Mouse (Mus musculus) midbrain, embryonic 13.5 days (tissue): Measurements from ENCODE around the gene Sh3tc1. TPM values are rescaled to one million over a fixed set of nuclear protein-coding genes. Genes with fewer than 3 reads are reported as not detected.

Source experiments
- ATAC-seq: fragments of 200-750 bp; cut with Nextera tagmentation; 2 replicates; pipeline ENCODE4 v1.8.0; 2017; ENCODE audit warnings: mild to moderate bottlenecking, moderate TSS enrichment, moderate library complexity
- H3K27ac ChIP-seq: fragments of 300-500 bp; sonication (generic); 2 replicates; pipeline ENCODE4 v1.5.1; 2015; ENCODE audit warnings: inconsistent platforms, mild to moderate bottlenecking, moderate library complexity
- H3K27me3 ChIP-seq: fragments of 300-500 bp; sonication (generic); 2 replicates; pipeline ENCODE4 v1.6.1; 2015; ENCODE audit warnings: mild to moderate bottlenecking, inconsistent platforms
- H3K36me3 ChIP-seq: fragments of 300-500 bp; sonication (generic); 2 replicates; pipeline ENCODE4 v1.6.1; 2015; ENCODE audit warnings: mild to moderate bottlenecking, inconsistent platforms
- H3K4me1 ChIP-seq: fragments of 300-500 bp; sonication (generic); replicated peaks from 2 replicates; pipeline ENCODE4 v1.6.1; 2015; ENCODE audit warnings: inconsistent platforms
- H3K4me2 ChIP-seq: fragments of 300-500 bp; sonication (generic); replicated peaks from 2 replicates; pipeline ENCODE4 v1.6.1; 2015; ENCODE audit warnings: moderate library complexity, mild to moderate bottlenecking, inconsistent platforms
- H3K4me3 ChIP-seq: fragments of 300-500 bp; sonication (generic); replicated peaks from 2 replicates; pipeline ENCODE4 v1.5.1; 2015; ENCODE audit warnings: mild to moderate bottlenecking, inconsistent platforms
- H3K9ac ChIP-seq: fragments of 300-500 bp; sonication (generic); replicated peaks from 2 replicates; pipeline ENCODE4 v1.6.1; 2015; ENCODE audit warnings: mild to moderate bottlenecking, inconsistent platforms
- H3K9me3 ChIP-seq: fragments of 300-500 bp; sonication (generic); 2 replicates; pipeline ENCODE4 v1.6.1; 2016; ENCODE audit warnings: mild to moderate bottlenecking, inconsistent platforms
- WGBS: fragments of 180-500 bp; shearing (Covaris S2); methylation state at CpG from one replicate; pipeline ENCODE4 v1.1.7; 2015; 5-methylcytosine and 5-hydroxymethylcytosine counted together
- polyA plus RNA-seq: library from polyadenylated mRNA; unstranded; fragments of >200 nt; fragmentation: Nextera tagmentation; extraction: Ambion mirVana; gene quantifications from 2 replicates; pipeline ENCODE4 v1.2.1, GENCODE M21; 2015

Gene Sh3tc1
- polyA plus RNA-seq, 1 experiment from 2014 or later: 3.8 TPM

- no peaks in the 10 kb centered on the region for H3K4me1 ChIP-seq
- no peaks in the 10 kb centered on the region for H3K9me3 ChIP-seq
- no peaks in the 10 kb centered on the region for H3K36me3 ChIP-seq
- H3K4me2 ChIP-seq: no peak overlapping the region
- no peak overlapping the region for H3K4me3 ChIP-seq
- no peak overlapping the region for H3K9ac ChIP-seq
- WGBS: 73% methylated on average over 1 of the region's 1 CpGs
- ATAC-seq: no peak
- H3K27me3 ChIP-seq: no peaks in the 10 kb centered on the region
- no peak overlapping the region for H3K27ac ChIP-seq
Measured at GRCm38 (mm10) chr5:35730552-35730951, 9.2 kb downstream of the Sh3tc1 start.

- H3K4me1 ChIP-seq: no peaks in the 10 kb centered on the region
- H3K9me3 ChIP-seq: no peaks in the 10 kb centered on the region
- no peaks in the 10 kb centered on the region for H3K27me3 ChIP-seq
- WGBS: 70% methylated on average over 3 of the region's 3 CpGs
- no peak overlapping the region for H3K27ac ChIP-seq
- H3K9ac ChIP-seq: no peak overlapping the region
- no peak overlapping the region for H3K4me2 ChIP-seq
- no peak overlapping the region for H3K4me3 ChIP-seq
- H3K36me3 ChIP-seq: no peaks in the 10 kb centered on the region
- no peak for ATAC-seq
Measured at GRCm38 (mm10) chr5:35729844-35730243, 9.9 kb downstream of the Sh3tc1 start.

- H3K4me2 ChIP-seq: no peak overlapping the region; the same call in 1 of the 2 replicates
- 60% methylated on average over 11 of the region's 11 CpGs for WGBS
- peak overlapping the region; percentile 41; the same call in 1 of the 2 replicates for H3K27ac ChIP-seq
- H3K27me3 ChIP-seq: no peaks in the 10 kb centered on the region
- ATAC-seq: no peak
- H3K9me3 ChIP-seq: no peaks in the 10 kb centered on the region
- H3K4me3 ChIP-seq: no peak overlapping the region
- H3K9ac ChIP-seq: no peak overlapping the region
- H3K4me1 ChIP-seq: no peaks in the 10 kb centered on the region
- H3K36me3 ChIP-seq: no peaks in the 10 kb centered on the region
Measured at GRCm38 (mm10) chr5:35728957-35729460, 10.8 kb downstream of the Sh3tc1 start.

- H3K27me3 ChIP-seq: no peaks in the 10 kb centered on the region
- H3K4me3 ChIP-seq: no peak overlapping the region
- no peaks in the 10 kb centered on the region for H3K4me1 ChIP-seq
- H3K36me3 ChIP-seq: no peaks in the 10 kb centered on the region
- 91% methylated on average over 12 of the region's 12 CpGs for WGBS
- H3K9ac ChIP-seq: no peak overlapping the region
- no peaks in the 10 kb centered on the region for H3K9me3 ChIP-seq
- H3K27ac ChIP-seq: no peak overlapping the region
- no peak overlapping the region; the same call in 1 of the 2 replicates for H3K4me2 ChIP-seq
- ATAC-seq: no peak
Measured at GRCm38 (mm10) chr5:35728344-35728956, 11.3 kb downstream of the Sh3tc1 start.

- 94% methylated on average over 5 of the region's 5 CpGs for WGBS
Measured at GRCm38 (mm10) chr5:35727447-35727846, 12.3 kb downstream of the Sh3tc1 start.

GRCm38 (mm10) chr5:35725840-35726239, 13.9 kb downstream of the Sh3tc1 start:
- H3K36me3 ChIP-seq: no peaks in the 10 kb centered on the region
- H3K27me3 ChIP-seq: no peaks in the 10 kb centered on the region
- 77% methylated on average over 3 of the region's 3 CpGs for WGBS
- H3K9me3 ChIP-seq: no peaks in the 10 kb centered on the region
- H3K4me1 ChIP-seq: no peaks in the 10 kb centered on the region
- H3K27ac ChIP-seq: no peak overlapping the region
- H3K4me2 ChIP-seq: no peak overlapping the region
- ATAC-seq: no peak
- no peak overlapping the region for H3K4me3 ChIP-seq
- no peak overlapping the region for H3K9ac ChIP-seq

More at GRCm38 (mm10) chr5:35727447-35727846, 12.3 kb downstream of the Sh3tc1 start:
- no peaks in the 10 kb centered on the region for H3K4me1 ChIP-seq
- no peaks in the 10 kb centered on the region for H3K9me3 ChIP-seq
- H3K36me3 ChIP-seq: no peaks in the 10 kb centered on the region
- H3K9ac ChIP-seq: no peak overlapping the region
- no peak overlapping the region for H3K27ac ChIP-seq
- no peak overlapping the region for H3K4me2 ChIP-seq
- no peak overlapping the region for H3K4me3 ChIP-seq
- H3K27me3 ChIP-seq: no peaks in the 10 kb centered on the region
- no peak for ATAC-seq

GRCm38 (mm10) chr5:35723900-35724299, 15.9 kb downstream of the Sh3tc1 start:
- no peaks in the 10 kb centered on the region for H3K27me3 ChIP-seq
- no peak overlapping the region for H3K4me2 ChIP-seq
- no peak overlapping the region for H3K27ac ChIP-seq
- ATAC-seq: no peak
- no peaks in the 10 kb centered on the region for H3K9me3 ChIP-seq
- H3K36me3 ChIP-seq: no peaks in the 10 kb centered on the region
- no peak overlapping the region for H3K9ac ChIP-seq
- 79% methylated on average over 5 of the region's 5 CpGs for WGBS
- no peaks in the 10 kb centered on the region for H3K4me1 ChIP-seq
- no peak overlapping the region for H3K4me3 ChIP-seq

GRCm38 (mm10) chr5:35722654-35723053, 17.1 kb downstream of the Sh3tc1 start:
- H3K4me2 ChIP-seq: no peak overlapping the region
- H3K36me3 ChIP-seq: no peaks in the 10 kb centered on the region
- H3K27ac ChIP-seq: no peak overlapping the region
- no peaks in the 10 kb centered on the region for H3K27me3 ChIP-seq
- no peak overlapping the region for H3K4me3 ChIP-seq
- no peak for ATAC-seq
- no peak overlapping the region for H3K9ac ChIP-seq
- H3K9me3 ChIP-seq: no peaks in the 10 kb centered on the region
- 74% methylated on average over 2 of the region's 2 CpGs for WGBS
- no peaks in the 10 kb centered on the region for H3K4me1 ChIP-seq

- Histone ChIP-seq H3K9me3 (no peaks in the 10 kb centered on the region), H3K27me3 (no peaks in the 10 kb centered on the region), H3K4me2 (no peak overlapping the region), H3K9ac (no peak overlapping the region), H3K27ac (no peak overlapping the region), H3K36me3 (no peaks in the 10 kb centered on the region), H3K4me1 (no peaks in the 10 kb centered on the region), H3K4me3 (no peak overlapping the region)
- WGBS: 93% methylated on average over 2 of the region's 2 CpGs
- no peak for ATAC-seq
Measured at GRCm38 (mm10) chr5:35721933-35722332, 17.9 kb downstream of the Sh3tc1 start.

- no peaks in the 10 kb centered on the region for H3K27me3 ChIP-seq
- H3K27ac ChIP-seq: no peak overlapping the region
- ATAC-seq: no peak
- no peak overlapping the region for H3K9ac ChIP-seq
- H3K4me3 ChIP-seq: no peak overlapping the region
- 100% methylated on average over 1 of the region's 1 CpGs for WGBS
- H3K4me1 ChIP-seq: no peaks in the 10 kb centered on the region
- H3K4me2 ChIP-seq: no peak overlapping the region
- no peaks in the 10 kb centered on the region for H3K9me3 ChIP-seq
- no peaks in the 10 kb centered on the region for H3K36me3 ChIP-seq
Measured at GRCm38 (mm10) chr5:35719880-35720279, 19.9 kb downstream of the Sh3tc1 start.

- Histone ChIP-seq H3K4me2 (no peak overlapping the region), H3K9me3 (no peaks in the 10 kb centered on the region), H3K27me3 (no peaks in the 10 kb centered on the region), H3K36me3 (no peaks in the 10 kb centered on the region), H3K27ac (no peak overlapping the region), H3K4me3 (no peak overlapping the region), H3K4me1 (no peaks in the 10 kb centered on the region), H3K9ac (no peak overlapping the region)
- no peak for ATAC-seq
Measured at GRCm38 (mm10) chr5:35719343-35719742, 20.4 kb downstream of the Sh3tc1 start.

GRCm38 (mm10) chr5:35718817-35719216, 21.0 kb downstream of the Sh3tc1 start:
- no peak for ATAC-seq
- Histone ChIP-seq H3K36me3 (no peaks in the 10 kb centered on the region), H3K27me3 (no peaks in the 10 kb centered on the region), H3K4me1 (no peaks in the 10 kb centered on the region), H3K4me2 (no peak overlapping the region), H3K27ac (no peak overlapping the region), H3K9ac (no peak overlapping the region), H3K9me3 (no peaks in the 10 kb centered on the region), H3K4me3 (no peak overlapping the region)
- WGBS: 78% methylated on average over 11 of the region's 11 CpGs

GRCm38 (mm10) chr5:35717946-35718345, 21.8 kb downstream of the Sh3tc1 start:
- Histone ChIP-seq H3K9ac (no peak overlapping the region), H3K9me3 (no peaks in the 10 kb centered on the region), H3K36me3 (no peaks in the 10 kb centered on the region), H3K4me3 (no peak overlapping the region), H3K4me2 (no peak overlapping the region), H3K27ac (no peak overlapping the region), H3K4me1 (no peaks in the 10 kb centered on the region), H3K27me3 (no peaks in the 10 kb centered on the region)
- ATAC-seq: no peak
- 60% methylated on average over 4 of the region's 4 CpGs for WGBS
